23 mouse cellular contexts compared by ENCODE assay signal in genomic region chr8:110790270-110790669, GRCm38 (mm10). TPM values are rescaled to one million over a fixed set of nuclear protein-coding genes. Genes with fewer than 3 reads are reported as not detected.
DNase-seq lines count a peak whose midpoint lies in the region; ATAC-seq and TF ChIP-seq lines count a peak whose summit lies in the region.
"Had no signal": no experiment of that assay in that cellular context is flagged by ENCODE, and none has a peak within 500 bp of the region (broad histone marks: within the 10 kb centered on the region; RNA-seq: fewer than 3 reads in every experiment).

No protein-coding gene starts in this region.

- H3K27me3 ChIP-seq in heart, adult 2 months (ENCODE audit: control insufficient read depth, insufficient read depth, low read length): no peaks in the 10 kb centered on the region
- H3K27me3 ChIP-seq in neural tube, embryonic 13.5 days: no peaks in the 10 kb centered on the region
- no peaks in the 10 kb centered on the region for H3K27me3 ChIP-seq in neural tube, embryonic 15.5 days (replicated peaks)
- H3K27me3 ChIP-seq in MEL (ENCODE audit: control insufficient read depth in 1 of 2, insufficient read depth in 2 of 2, low read length in 2 of 2): no peaks in the 10 kb centered on the region
- H3K27me3 ChIP-seq in myocyte (ENCODE audit: control insufficient read depth, insufficient read depth, insufficient read length): no peaks in the 10 kb centered on the region
- H3K27me3 ChIP-seq: forebrain, embryonic 15.5 days; heart, embryonic 12.5 days; midbrain, embryonic 12.5 days; Patski; stomach, embryonic 15.5 days had no signal

- H3K27ac ChIP-seq in heart, adult 2 months: peak overlapping the region; percentile 7; the same call in 1 of the 2 replicates
- H3K27ac ChIP-seq in neural tube, embryonic 13.5 days (replicated peaks): 0 out of 2 replicates have a peak overlapping the region, but pooled peaks have one; percentile 28
- no peak overlapping the region for H3K27ac ChIP-seq in neural tube, embryonic 15.5 days (replicated peaks)
- H3K27ac ChIP-seq in MEL (ENCODE audit: control insufficient read depth, low read depth, low read length): no peak overlapping the region
- H3K27ac ChIP-seq: forebrain, embryonic 15.5 days; macrophage; midbrain, embryonic 12.5 days; stomach, embryonic 15.5 days had no signal

- TF ChIP-seq POLR2A in heart, adult 2 months (IDR thresholded peaks at IDR 0.05; ENCODE audit: insufficient read depth, low read depth, low read length): no peak
- no peak for TF ChIP-seq POLR2A in MEL (IDR thresholded peaks at IDR 0.05; ENCODE audit: control insufficient read depth in 1 of 2, insufficient read depth in 1 of 2, low read depth in 1 of 2, low read length in 2 of 2, poor library complexity in 1 of 2)
- no peak for TF ChIP-seq POLR2A in myocyte (IDR thresholded peaks at IDR 0.05; ENCODE audit: insufficient read length, low read depth)

- TF ChIP-seq RAD21 in MEL (IDR thresholded peaks at IDR 0.05; ENCODE audit: low read depth, low read length): no peak

- peaks cover 6% of the 10 kb centered on the region for H3K4me1 ChIP-seq in heart, adult 2 months (ENCODE audit: control insufficient read depth, insufficient read depth, low read length)
- H3K4me1 ChIP-seq in neural tube, embryonic 13.5 days (replicated peaks): no peaks in the 10 kb centered on the region
- H3K4me1 ChIP-seq in neural tube, embryonic 15.5 days: peaks cover 13% of the 10 kb centered on the region; the same call in 1 of the 2 replicates
- H3K4me1 ChIP-seq in MEL (ENCODE audit: control insufficient read depth in 1 of 2, insufficient read depth in 2 of 2, low read length in 2 of 2): peaks cover 0 to 3% of the 10 kb centered on the region in 2 experiments; a peak in 1 of 4 replicates
- H3K4me1 ChIP-seq: forebrain, embryonic 15.5 days; midbrain, embryonic 12.5 days had no signal

- no peaks in the 10 kb centered on the region for H3K79me2 ChIP-seq in heart, adult 2 months (replicated peaks; ENCODE audit: control insufficient read depth, insufficient read depth, low read length)
- H3K79me2 ChIP-seq in MEL (ENCODE audit: control insufficient read depth, insufficient read depth, low read length, poor library complexity) (no peaks in the 10 kb centered on the region), myocyte (ENCODE audit: control insufficient read depth, insufficient read depth) (peaks cover 14% of the 10 kb centered on the region)

- H3K9ac ChIP-seq in heart, adult 2 months (ENCODE audit: low read depth, low read length): no peak overlapping the region
- no peak overlapping the region for H3K9ac ChIP-seq in neural tube, embryonic 13.5 days
- H3K9ac ChIP-seq in neural tube, embryonic 15.5 days (replicated peaks): no peak overlapping the region
- no peak overlapping the region for H3K9ac ChIP-seq in MEL (ENCODE audit: control insufficient read depth, low read depth, low read length, poor library complexity, severe bottlenecking)
- H3K9ac ChIP-seq: forebrain, embryonic 15.5 days; heart, embryonic 12.5 days; liver, postnatal 0 days; midbrain, embryonic 12.5 days; stomach, embryonic 15.5 days had no signal

- DNase-seq in heart, adult 2 months: no peak
- DNase-seq in heart, adult 8-10 months (ENCODE audit: low spot score): no peak
- peak; percentile 31 for DNase-seq in MEL (ENCODE audit: low read depth, low spot score)
- no peak for DNase-seq in kidney, postnatal 14 days
- DNase-seq in left cerebral cortex, postnatal 4 days: no peak
- DNase-seq: adrenal gland, adult 2 months; cerebellum, adult 2 months; cerebellum, postnatal 25 days; embryo, embryonic 11 days; liver, postnatal 0 days had no signal

- H3K36me3 ChIP-seq in heart, adult 2 months (ENCODE audit: control insufficient read depth, insufficient read depth, low read length): no peaks in the 10 kb centered on the region
- H3K36me3 ChIP-seq in neural tube, embryonic 13.5 days: no peaks in the 10 kb centered on the region
- H3K36me3 ChIP-seq in neural tube, embryonic 15.5 days: no peaks in the 10 kb centered on the region
- no peaks in the 10 kb centered on the region; a peak in 1 of 4 replicates for H3K36me3 ChIP-seq in MEL (ENCODE audit: control insufficient read depth in 1 of 2, insufficient read depth in 2 of 2, low read length in 2 of 2)
- H3K36me3 ChIP-seq in myocyte (ENCODE audit: control insufficient read depth, insufficient read depth): no peaks in the 10 kb centered on the region
- H3K36me3 ChIP-seq: forebrain, embryonic 15.5 days; heart, embryonic 12.5 days; midbrain, embryonic 12.5 days; stomach, embryonic 15.5 days had no signal

- no peak for ATAC-seq in neural tube, embryonic 13.5 days (ENCODE audit: low read depth)
- ATAC-seq in neural tube, embryonic 15.5 days (ENCODE audit: low FRiP score): no peak
- ATAC-seq: forebrain, embryonic 15.5 days; intestine, postnatal 0 days; liver, postnatal 0 days; lung, postnatal 0 days; Patski had no signal

- intact Hi-C loops in heart, adult 2 months (cut with DNase I): no loop called here
- intact Hi-C loops in left cerebral cortex, postnatal 4 days (cut with DNase I): no loop called here

- WGBS in heart, adult 2 months: 62% methylated on average over 6 of the region's 6 CpGs
- WGBS in neural tube, embryonic 13.5 days: 68% methylated on average over 6 of the region's 6 CpGs
- 81% methylated on average over 6 of the region's 6 CpGs for WGBS in neural tube, embryonic 15.5 days

- no peak overlapping the region for H3K4me2 ChIP-seq in neural tube, embryonic 13.5 days
- no peak overlapping the region for H3K4me2 ChIP-seq in neural tube, embryonic 15.5 days
- peak overlapping the region; percentile 69 for H3K4me2 ChIP-seq in myocyte (ENCODE audit: low read depth)
- H3K4me2 ChIP-seq: forebrain, embryonic 15.5 days; heart, embryonic 12.5 days; midbrain, embryonic 12.5 days; stomach, embryonic 15.5 days had no signal

- H3K9me3 ChIP-seq in neural tube, embryonic 13.5 days: no peaks in the 10 kb centered on the region
- H3K9me3 ChIP-seq in neural tube, embryonic 15.5 days (replicated peaks): no peaks in the 10 kb centered on the region
- no peaks in the 10 kb centered on the region for H3K9me3 ChIP-seq in MEL (replicated peaks; ENCODE audit: insufficient read depth, low read length)
- H3K9me3 ChIP-seq: forebrain, embryonic 15.5 days; midbrain, embryonic 12.5 days; stomach, embryonic 15.5 days had no signal

- H3K4me3 ChIP-seq in heart, adult 2 months: no peak overlapping the region
- H3K4me3 ChIP-seq in neural tube, embryonic 13.5 days: no peak overlapping the region
- no peak overlapping the region for H3K4me3 ChIP-seq in neural tube, embryonic 15.5 days (replicated peaks)
- H3K4me3 ChIP-seq in MEL (ENCODE audit: control insufficient read depth in 1 of 2, insufficient read depth in 1 of 2, low read depth in 2 of 2, low read length in 2 of 2): no peak overlapping the region
- H3K4me3 ChIP-seq in myocyte: peak overlapping the region; percentile 25
- H3K4me3 ChIP-seq: forebrain, embryonic 15.5 days; heart, embryonic 12.5 days; midbrain, embryonic 12.5 days; stomach, embryonic 15.5 days had no signal

- no peak for TF ChIP-seq EP300 in heart, adult 2 months (IDR thresholded peaks at IDR 0.05; ENCODE audit: insufficient read depth, low read depth, low read length)
- no peak for TF ChIP-seq EP300 in MEL (IDR thresholded peaks at IDR 0.05; ENCODE audit: low read depth in 1 of 2, low read length in 2 of 2)

- H3ac ChIP-seq in myocyte (ENCODE audit: control insufficient read depth, insufficient read length): no peak overlapping the region

- TF ChIP-seq CTCF in heart, adult 2 months (IDR thresholded peaks at IDR 0.05): no peak
- TF ChIP-seq CTCF in MEL (IDR thresholded peaks at IDR 0.05 in 2 of 3, conservative IDR thresholded peaks at IDR 0.05 in 1 of 3; ENCODE audit: control insufficient read depth in 1 of 3, insufficient read depth in 1 of 3, low read depth in 2 of 3, low read length in 3 of 3, poor library complexity in 1 of 3, severe bottlenecking in 1 of 3): no peak

TF ChIP-seq in MEL, 35 proteins besides CTCF, POLR2A, EP300 and RAD21 (continues in another document):
- TF ChIP-seq TAL1 (IDR thresholded peaks at IDR 0.05; ENCODE audit: low read length): no peak

RNA-seq across cellular contexts. Expression of gene Il34, which starts 15.5 kb away (rescaled TPM):
- 1 to 10 TPM; 3.3 to 5.3 TPM for total RNA-seq in heart, adult 2 months (2021)
- 7.2 and 15.3 TPM in 2 replicates for polyA plus RNA-seq in heart, adult 2 months (2012; rRNA removed)
- 1 to 10 TPM; 4.3 to 8.3 (median 5.9) TPM for total RNA-seq in heart, adult 8-10 months (2022)
- polyA plus RNA-seq in neural tube, embryonic 13.5 days (2015; fragmentation: Nextera tagmentation; extraction: Ambion mirVana): 2.5 and 2.6 TPM in 2 replicates
- polyA plus RNA-seq in neural tube, embryonic 15.5 days (2015; fragmentation: Nextera tagmentation; extraction: Ambion mirVana): 5.8 and 6.3 TPM in 2 replicates
- 0.12 and 0.26 TPM in 2 replicates for total RNA-seq in MEL (2012; rRNA removed)
- polyA plus RNA-seq in MEL (2012; ENCODE audit: insufficient read depth in 1 of 2, insufficient read length in 2 of 2, low read depth in 1 of 2, low replicate concordance in 2 of 2, missing spikeins in 1 of 2) (under 1 TPM in 1 of 2 experiments, not detected in 1; 0.18 TPM), myocyte (2012; fragmentation: generic; extraction: Trizol) (13.4 TPM)
- 10 to 100 TPM; 13.8 to 14.2 TPM for total RNA-seq in left cerebral cortex, postnatal 4 days (2021)
- total RNA-seq: monocyte, adult 5-6 weeks had no signal
- polyA plus RNA-seq: macrophage; neural tube, embryonic 11.5 days had no signal

RNA-seq across cellular contexts. Expression of gene Cog4, which starts 56.1 kb away (rescaled TPM):
- total RNA-seq in heart, adult 2 months (2021): 10 to 100 TPM; 66.2 to 74.1 TPM
- 34.8 and 51.5 TPM in 2 replicates for polyA plus RNA-seq in heart, adult 2 months (2012; rRNA removed)
- 10 to 100 TPM; 63.3 to 69.4 (median 65.2) TPM for total RNA-seq in heart, adult 8-10 months (2022)
- polyA plus RNA-seq in neural tube, embryonic 13.5 days (2015; fragmentation: Nextera tagmentation; extraction: Ambion mirVana): 74.2 and 78.9 TPM in 2 replicates
- 74.1 and 78.9 TPM in 2 replicates for polyA plus RNA-seq in neural tube, embryonic 15.5 days (2015; fragmentation: Nextera tagmentation; extraction: Ambion mirVana)
- total RNA-seq in MEL (2012; rRNA removed): 31.7 and 32.1 TPM in 2 replicates
- polyA plus RNA-seq in MEL (2012; ENCODE audit: insufficient read depth in 1 of 2, insufficient read length in 2 of 2, low read depth in 1 of 2, low replicate concordance in 2 of 2, missing spikeins in 1 of 2) (10 to 100 TPM in 1 of 2 experiments, not detected in 1; 35.3 TPM), myocyte (2012; fragmentation: generic; extraction: Trizol) (71.6 TPM)
- 10 to 100 TPM; 46.8 to 47.7 TPM for total RNA-seq in left cerebral cortex, postnatal 4 days (2021)

RNA-seq across cellular contexts. Expression of gene Sf3b3, which starts 56.3 kb away (rescaled TPM):
- 10 to 100 TPM; 38.3 to 39.7 TPM for total RNA-seq in heart, adult 2 months (2021)
- 19.2 and 34.3 TPM in 2 replicates for polyA plus RNA-seq in heart, adult 2 months (2012; rRNA removed)
- 10 to 100 TPM; 33.5 to 38.7 (median 36.1) TPM for total RNA-seq in heart, adult 8-10 months (2022)
- polyA plus RNA-seq in neural tube, embryonic 13.5 days (2015; fragmentation: Nextera tagmentation; extraction: Ambion mirVana): 93.9 and 112 TPM in 2 replicates
- 79.6 and 97.3 TPM in 2 replicates for polyA plus RNA-seq in neural tube, embryonic 15.5 days (2015; fragmentation: Nextera tagmentation; extraction: Ambion mirVana)
- 150 and 170 TPM in 2 replicates for total RNA-seq in MEL (2012; rRNA removed)
- polyA plus RNA-seq in MEL (2012; ENCODE audit: insufficient read depth in 1 of 2, insufficient read length in 2 of 2, low read depth in 1 of 2, low replicate concordance in 2 of 2, missing spikeins in 1 of 2) (100 to 1,000 TPM; 167 to 224 TPM), myocyte (2012; fragmentation: generic; extraction: Trizol) (47.7 TPM)
- 10 to 100 TPM; 82.3 to 83.9 TPM for total RNA-seq in left cerebral cortex, postnatal 4 days (2021)

Comparison
In these comparisons a context has a peak if more than half of its experiments do, and no peak if none do; other contexts are left out.
1. H3K27ac ChIP-seq: peak in heart, adult 2 months (single experiment) and neural tube, embryonic 13.5 days (single experiment); none in neural tube, embryonic 15.5 days (single experiment) and MEL (single experiment).